Mouse (Mus musculus): Measurements from ENCODE around the gene Prkcb.
A peak's percentile ranks its signal among the peaks of the same experiment; 100 is the strongest.

The Prkcb gene

DNA sequence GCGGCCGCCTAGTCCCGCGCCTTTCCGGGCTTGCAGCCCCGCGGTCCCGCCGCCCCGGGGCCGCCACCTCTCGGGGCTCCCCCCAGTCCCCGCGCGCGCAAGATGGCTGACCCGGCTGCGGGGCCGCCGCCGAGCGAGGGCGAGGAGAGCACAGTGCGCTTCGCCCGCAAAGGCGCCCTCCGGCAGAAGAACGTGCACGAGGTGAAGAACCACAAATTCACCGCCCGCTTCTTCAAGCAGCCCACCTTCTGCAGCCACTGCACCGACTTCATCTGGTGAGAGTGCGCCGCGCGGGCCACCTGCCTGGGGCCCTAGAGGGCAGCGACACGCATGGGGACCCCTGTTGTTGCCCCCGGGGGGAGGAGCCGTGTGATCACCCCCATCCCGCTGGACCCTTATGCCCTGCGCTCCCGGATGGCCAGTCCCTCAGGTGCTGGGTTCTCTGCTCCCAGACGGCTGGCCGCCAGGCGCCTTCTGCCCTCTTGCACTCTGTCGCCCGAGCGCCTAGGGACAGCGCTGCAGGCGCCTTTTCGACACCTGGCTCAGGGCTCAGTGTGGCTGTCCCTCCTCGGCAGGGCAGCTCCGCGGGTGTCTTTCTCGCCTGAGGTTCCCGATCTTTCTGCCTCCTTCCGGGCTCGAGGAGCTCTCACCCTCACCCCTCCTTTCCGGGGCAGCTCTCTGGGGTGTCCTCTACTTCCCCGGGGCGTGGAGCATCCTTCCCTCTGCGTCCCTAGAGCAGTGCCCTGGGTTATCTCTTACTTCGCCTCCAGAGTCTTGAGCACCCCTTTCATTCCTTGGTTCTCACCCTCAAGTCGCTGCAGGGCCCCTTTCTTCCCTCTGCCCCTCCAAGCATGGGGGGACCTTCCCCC is 926 bp downstream of the Prkcb start:
- DNase-seq (ENCODE audit: low read depth, low spot score): peak; percentile 50

DNA sequence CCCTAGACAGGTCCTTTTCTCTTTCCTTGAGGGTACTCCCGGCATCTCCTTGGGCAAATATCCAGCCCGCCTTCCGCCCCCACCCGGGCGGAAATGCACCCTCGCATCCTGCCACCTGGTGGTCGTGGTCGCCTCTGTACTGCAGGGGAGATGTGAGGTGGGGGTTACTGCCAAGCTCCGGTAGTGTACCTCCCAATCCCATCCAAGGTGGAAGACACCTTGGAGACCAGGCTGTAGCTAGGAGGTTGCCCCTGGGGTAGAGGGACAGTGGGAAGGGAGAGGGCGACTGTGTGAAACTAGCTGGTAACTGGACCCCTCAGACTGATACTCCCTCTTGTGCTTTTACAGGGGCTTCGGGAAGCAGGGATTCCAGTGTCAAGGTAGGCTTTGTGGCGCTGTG is 1.6 kb downstream of the Prkcb start:
- peak; percentile 66 for DNase-seq (ENCODE audit: low read depth, low spot score)

DNA sequence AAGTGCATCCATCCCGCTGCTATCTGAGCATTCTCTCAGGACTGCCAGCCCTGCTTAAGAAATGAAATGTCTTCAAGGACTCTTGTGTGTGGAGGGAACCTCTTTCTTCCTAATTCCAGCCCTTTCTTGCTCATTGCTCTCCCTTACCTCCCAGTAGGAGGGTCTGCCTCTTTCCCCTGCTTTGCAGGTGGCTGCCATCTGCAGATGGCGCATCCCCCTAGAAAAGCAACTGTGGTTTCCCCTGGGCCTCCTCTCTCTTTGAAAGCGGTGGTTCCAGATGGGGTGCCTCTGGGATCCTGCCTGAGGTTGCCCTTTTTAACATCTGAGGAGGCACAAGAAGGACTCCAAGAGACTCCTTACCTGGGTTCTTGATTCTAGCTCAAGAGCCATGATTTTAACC is 2.2 kb downstream of the Prkcb start:
- DNase-seq (ENCODE audit: low read depth, low spot score): peak; percentile 37

DNA sequence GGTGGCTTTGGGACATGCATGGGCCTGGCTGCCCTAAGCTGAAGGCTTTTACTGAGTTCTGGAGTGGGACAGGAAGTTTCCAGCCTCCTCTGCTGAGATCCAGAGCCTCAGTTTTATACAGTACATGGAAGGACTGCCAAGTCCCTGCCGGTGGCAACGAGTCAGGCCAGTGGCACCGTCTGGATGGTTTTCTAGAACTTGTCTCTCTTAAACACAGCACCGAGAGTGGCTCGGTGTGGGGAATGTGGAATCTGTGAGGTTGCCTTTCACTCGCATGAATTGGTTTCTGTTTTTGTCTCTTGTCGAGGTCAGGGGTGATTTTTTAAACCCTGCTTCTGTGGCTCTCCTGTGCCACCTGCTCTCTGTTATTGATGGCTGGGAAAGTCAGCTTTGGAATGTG is 3.6 kb downstream of the Prkcb start:
- DNase-seq (ENCODE audit: low read depth, low spot score): peak; percentile 77

DNA sequence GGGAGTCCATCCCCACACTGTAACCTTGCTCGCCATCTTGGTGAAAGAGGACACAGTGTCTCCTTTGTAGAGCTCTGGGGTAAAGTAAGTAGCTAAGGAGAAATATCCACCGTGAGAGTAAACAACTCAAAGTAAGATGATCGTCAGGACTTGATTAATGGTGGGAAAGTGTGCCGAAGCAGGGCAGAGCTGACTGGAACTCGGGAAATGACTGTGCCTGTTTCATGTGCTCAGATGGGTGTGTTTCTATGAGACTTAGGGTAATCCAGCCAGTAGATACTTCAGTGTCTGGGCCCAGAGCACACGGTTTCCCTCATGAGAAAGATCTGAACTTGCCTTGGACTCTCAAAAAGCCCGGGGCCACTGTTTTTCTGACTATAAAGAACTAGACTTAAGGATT is 5.6 kb downstream of the Prkcb start:
- DNase-seq (ENCODE audit: low read depth, low spot score): no peak

DNA sequence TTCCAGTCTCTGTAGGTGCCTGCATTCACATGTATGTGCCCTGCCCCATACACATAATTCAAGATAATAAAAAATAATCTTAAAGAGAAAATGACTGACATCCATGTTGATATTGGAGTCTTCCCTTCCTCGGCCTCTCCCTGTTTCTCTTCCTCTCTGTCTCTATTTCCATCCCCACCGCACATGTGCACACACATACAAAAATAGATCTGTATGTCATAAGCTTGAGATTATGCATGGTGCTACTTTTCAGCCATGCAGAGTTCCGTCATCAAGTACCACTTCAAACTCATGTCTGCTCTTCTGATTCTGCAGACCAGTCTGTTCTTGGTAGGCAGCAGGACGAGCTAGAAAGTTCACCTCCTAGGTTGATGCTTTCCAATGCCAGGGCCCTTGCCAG is 6.8 kb downstream of the Prkcb start:
- DNase-seq (ENCODE audit: low read depth, low spot score): no peak

DNA sequence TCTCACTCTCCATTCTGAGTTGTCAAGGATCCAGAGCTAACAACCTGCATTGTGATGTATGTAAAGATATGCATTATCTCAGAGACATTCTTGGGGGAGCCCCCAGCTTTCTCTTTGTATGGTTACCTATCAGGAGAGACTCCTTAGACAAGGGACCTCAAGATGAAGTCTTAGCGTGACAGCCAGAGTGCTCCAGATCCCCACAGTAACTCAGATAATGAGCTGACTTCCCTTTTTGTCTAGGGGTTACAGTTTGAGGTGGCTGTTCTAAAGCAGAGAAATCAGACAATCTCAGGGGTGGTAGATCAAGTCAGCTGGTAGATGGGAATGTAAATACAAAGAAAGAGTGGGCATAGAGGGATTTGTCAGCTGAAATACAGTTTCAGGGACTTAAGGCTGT is 7.8 kb downstream of the Prkcb start:
- no peak for DNase-seq (ENCODE audit: low read depth, low spot score)

DNA sequence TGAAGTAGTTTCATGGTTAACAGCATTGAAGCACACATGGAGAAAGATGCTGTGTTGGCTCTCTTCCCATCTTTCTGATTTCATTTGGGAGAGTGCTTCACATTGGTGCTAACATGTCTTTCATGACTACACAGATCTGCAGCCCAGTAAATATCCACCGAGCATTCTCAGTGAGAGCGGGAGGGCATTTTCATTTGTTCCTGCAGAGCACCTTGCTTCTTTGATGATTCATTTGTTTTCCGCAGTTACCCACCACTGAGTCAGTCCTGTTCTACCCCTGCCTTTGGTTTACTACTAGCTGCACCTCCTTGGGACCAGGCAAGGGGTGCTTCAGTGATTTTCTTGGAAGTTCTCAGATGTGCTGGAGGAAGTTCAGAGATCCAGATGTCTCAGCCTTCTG is 8.3 kb downstream of the Prkcb start:
- DNase-seq (ENCODE audit: low read depth, low spot score): peak; percentile 54

DNA sequence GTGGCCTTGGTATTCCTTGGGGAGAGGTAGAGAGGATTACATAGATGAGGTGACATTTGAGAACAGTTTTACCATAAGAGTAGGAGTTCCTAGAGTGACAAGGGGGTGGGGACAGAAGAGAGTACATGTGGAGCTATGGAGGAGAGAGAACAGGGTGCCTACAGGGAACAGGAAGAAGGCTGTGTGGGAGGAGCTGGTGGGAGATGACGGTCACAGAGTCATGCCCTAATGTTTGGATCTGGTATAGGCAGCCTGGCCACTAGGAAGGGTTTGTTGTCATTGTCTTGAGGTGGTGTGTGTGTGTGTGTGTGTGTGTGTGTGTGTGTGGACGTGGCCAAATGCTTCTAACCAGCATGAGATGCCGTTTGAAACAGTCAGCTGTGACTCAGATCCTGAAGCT is 9.1 kb downstream of the Prkcb start:
- DNase-seq (ENCODE audit: low read depth, low spot score): peak; percentile 70

DNA sequence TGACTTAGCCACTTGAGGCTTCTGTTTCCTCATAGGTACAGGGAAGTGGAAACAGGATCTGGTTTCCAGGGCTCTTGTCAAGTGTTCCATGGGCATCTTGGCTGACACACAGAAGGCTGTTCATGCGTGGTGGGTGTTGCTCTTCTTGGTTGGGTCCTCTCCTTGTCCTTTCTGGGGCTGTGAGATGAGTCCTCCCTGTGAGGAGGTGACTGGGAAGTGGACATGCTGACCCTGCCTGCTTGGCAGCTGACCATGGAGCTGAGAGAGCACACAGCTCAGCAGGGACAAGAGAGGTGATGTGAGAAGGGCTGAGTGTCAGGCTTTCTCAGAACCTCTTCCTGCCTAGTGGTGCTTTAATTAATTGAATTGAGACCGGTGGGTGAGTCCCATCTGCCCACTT is 10.2 kb downstream of the Prkcb start:
- DNase-seq (ENCODE audit: low read depth, low spot score): peak; percentile 44

DNA sequence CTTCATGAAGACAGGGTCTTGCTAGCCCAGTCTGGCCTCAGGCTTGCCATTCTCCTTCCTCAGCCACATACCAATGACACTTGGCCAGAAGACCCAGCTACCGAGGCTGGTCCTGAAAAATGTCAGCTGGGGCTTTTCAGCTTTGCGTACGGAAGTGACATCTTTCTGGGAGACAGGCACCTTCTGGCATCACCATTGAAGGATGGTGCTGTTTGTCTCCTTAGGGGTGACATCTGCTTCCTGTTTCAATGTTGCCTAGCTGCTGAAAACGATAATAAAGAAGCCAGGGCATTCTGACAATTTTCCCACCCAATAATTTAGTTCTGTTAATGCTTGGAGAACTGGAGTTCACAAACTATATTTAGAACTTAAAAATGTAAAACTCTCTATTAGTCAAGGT is 12.0 kb downstream of the Prkcb start:
- DNase-seq (ENCODE audit: low read depth, low spot score): peak; percentile 32

DNA sequence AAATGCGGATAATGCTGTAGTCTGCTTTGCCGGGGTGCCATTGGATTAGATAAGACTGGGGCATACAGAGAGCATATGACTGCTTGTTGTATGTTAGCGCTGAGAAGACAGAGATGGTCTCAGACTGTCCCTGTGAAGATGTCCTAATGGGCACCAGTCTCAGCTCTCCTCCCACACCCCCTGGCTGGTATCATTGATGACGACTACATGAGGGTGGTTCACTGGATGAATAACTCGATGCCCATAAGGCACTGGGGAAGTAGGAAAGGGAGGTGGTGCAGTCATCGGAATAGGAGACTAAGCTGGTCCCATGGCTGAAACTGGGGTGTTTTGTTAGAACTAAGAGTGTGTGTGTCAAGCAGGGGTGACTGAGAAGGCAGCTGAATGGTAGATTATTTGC is 14.0 kb downstream of the Prkcb start:
- DNase-seq (ENCODE audit: low read depth, low spot score): peak; percentile 64

DNA sequence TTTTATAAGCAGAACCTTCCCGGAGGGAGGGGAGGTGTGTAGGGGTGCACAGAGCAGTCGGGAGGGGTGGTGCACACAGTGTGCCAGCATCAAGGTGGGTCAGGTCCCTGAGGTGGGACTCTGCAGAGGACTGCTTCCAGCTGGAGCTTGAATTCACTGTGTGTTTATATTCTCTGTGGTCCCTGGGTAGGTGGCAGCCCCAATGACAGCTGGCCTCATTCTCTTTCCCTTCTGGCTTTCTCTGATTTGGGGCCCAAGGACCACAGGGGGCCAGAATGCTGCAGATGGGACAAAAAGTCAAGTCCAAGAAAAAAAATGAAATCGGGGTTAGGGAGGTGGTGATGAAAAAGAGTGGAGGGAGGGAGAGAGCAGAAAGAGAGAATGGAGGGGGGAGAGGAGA is 15.4 kb downstream of the Prkcb start:
- DNase-seq (ENCODE audit: low read depth, low spot score): peak; percentile 95

DNA sequence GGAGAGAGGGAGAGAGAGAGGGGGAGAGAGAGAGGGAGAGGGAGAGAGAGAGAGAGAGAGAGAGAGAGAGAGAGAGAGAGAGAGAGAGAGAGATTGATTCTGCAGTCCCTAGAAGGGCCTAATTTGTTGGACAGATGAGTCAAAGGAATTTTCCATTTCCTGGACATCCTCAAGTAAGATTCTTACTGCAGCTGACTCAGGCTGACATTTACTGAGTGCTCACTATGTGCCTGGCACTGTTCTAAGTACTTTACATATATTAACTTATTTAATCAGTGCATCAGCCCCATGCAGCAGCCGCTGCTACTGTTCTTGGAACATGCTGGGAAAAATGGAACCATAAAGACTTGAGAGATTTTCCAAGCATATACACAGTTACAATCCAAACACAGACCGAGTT is 16.0 kb downstream of the Prkcb start:
- DNase-seq (ENCODE audit: low read depth, low spot score): peak; percentile 85

DNA sequence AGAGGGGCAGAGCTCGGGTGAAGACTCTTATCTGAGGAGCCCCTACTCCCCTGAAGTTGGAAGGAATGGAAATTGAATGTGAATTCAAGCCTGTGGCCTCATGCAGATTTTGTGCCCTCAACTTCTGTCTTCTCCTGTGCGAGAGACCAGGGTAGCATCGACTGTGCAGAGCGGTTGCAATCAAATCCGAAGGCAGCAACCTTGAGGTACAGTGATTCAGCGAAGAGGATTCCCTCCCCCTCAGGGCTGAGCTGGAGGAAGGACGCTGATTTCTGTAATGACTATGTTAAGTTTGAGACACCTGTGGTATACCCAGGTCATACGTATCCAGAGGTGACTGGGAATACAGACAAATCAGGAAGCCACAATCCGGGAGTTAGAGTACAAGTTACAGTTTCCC is 18.7 kb downstream of the Prkcb start:
- DNase-seq (ENCODE audit: low read depth, low spot score): no peak

DNA sequence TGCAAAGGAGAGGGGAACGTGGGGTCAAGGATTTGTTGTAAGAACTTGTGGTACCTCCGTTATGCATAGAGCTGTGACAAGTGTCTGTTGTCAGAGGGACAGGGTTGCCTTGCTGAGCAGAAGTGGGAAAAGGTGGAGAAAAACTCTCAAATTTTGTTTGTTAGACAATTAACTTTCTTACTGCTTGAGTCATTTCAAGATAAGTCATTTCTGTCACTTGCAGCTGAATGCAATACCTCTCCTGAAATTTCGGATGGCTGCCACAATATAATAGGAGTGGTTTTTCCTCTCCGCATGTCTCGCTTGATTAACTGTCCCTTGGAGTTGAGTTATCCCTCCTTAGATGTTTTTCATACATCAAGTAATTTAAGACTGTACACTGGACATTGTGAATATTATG is 20.1 kb downstream of the Prkcb start:
- no peak for DNase-seq (ENCODE audit: low read depth, low spot score)

DNA sequence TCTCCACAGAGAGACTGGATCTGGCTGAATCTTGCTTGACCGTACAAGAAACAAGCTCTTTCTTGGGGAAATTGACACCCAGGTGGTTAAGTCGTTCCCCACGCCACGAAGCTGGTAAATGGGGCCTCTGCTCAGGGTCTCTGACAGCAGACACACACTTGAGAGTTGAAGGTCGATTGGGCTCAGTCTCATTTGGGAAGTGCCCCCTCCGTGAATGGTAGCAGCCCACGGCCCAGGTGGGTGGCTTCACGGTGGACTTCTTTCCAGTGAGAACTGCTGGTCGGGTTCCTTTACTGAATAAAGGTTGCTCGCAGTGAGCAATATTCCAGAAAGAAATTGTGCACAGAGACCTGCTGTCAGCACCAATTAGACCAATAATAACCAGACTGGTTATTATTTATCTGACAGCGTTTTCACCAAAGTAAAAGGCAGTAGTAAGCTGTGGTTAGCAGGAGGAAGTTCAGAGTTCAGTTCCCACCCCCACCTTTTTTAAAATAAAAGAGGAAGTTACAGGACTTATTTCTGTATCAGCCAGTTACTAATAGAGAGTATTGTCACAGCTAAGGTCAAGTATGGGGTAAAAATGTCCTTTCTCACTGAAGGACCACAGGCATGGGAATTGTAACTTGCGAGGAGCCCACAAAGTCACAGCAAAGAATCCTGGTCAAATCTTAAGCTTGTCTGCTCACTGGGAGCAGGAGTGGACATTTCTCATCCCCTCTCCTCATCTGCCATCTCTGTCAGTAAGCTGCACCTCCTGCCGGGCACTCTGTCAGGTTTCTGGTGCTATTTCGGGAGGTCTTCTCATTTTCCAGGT is 21.6 kb downstream of the Prkcb start:
- no peak for DNase-seq (ENCODE audit: low read depth, low spot score)

DNA sequence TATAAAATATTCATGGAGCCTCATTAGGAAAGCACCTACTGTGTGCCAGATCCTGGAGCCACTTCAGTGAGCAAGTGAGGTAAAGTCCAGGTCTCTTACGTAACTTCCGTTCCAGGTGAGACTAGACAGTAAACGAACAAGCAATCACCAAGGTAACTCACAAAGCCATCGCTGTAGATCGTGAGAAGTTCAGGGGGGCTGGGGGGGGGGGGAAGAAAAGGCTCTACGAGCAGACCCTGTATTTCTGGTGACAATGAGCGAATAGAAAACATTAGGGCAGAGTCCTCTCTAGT is 22.1 kb downstream of the Prkcb start:
- no peak for DNase-seq (ENCODE audit: low read depth, low spot score)

DNA sequence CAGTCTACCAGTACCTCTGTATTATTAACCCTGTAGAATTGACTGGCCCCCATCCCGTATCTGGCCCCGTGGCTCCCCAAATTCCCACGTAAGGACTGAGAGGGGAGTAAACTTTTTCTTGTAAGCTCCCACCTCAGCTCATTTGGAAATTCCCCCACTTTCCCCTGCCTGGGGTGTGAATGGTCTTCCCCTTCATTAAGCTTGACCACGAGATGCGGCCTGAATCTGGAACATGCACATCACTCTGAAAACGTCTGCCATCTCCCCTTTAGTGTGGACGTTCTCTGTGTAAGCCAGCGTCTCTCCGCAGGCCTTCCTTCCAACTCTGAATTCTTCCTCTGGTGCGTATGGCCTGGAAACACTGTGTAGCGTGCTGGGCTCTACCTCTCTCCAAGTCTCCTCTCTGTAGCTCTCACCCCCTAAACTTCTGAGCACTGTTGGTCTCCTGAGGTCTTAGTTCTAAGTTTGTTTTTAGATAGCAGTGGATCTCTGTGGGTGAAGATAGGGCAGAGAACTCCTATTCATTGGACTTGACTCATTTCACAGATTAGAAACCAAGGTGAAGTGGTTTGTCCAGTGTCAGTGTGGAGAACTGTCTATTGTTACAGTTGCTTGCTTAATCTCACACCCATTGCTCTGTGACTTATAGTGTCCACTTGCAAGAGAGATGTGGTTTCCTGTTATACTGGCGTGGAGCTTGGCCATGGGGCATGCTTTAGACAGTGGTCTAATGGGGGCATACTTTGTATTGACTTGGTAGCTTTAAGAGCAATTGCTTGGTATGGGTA is 25.3 kb downstream of the Prkcb start:
- no peak for DNase-seq (ENCODE audit: low read depth, low spot score)

DNA sequence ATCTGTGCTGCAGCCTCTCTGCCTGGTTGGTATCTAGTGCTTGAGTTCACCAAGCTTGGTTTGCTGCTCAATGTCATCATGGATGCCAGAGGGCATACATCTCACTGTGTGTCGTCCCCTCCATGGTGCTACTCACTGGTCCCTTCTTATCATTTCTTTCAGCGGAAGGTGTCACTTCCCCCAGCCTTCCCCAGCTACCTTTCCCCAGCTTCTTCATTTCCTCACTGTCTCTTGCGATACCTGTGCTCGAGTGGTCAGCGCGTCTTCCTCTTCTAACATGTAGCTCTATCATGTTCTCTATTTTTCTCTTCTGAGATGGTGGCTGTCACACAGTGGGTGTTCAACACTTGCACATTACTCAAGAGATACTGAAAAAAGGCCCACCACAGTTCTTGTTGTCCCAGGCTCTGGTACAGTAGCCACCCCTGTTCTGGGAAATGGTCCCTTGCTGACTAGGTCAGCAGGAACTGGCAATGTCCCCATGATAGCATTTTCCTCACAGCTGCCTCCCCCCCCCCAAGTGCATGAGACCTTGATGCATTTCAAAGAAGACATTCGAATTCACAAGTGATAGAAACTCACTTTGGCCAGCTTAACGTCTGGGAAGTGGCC is 27.3 kb downstream of the Prkcb start:
- DNase-seq (ENCODE audit: low read depth, low spot score): no peak

DNA sequence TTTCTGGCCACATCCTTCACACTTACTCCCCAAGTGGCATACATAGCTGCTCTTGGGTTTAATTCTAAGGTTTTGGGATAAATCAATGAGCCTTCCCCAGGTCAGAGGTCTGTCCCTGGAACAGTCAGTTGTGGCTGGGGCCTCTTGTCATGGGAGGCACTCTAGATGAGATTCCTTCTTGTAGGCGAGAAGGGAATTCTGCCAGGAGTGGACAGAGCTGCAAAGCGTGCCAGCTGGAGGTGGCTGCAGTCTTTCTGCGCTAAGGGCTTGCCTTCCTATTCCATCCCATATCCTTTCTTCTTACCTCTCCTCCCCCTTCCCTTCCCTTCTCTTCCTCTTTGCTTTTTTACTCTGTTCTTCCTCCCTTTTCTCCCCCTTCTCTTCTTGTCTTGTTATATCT is 28.1 kb downstream of the Prkcb start:
- DNase-seq (ENCODE audit: low read depth, low spot score): peak; percentile 95

DNA sequence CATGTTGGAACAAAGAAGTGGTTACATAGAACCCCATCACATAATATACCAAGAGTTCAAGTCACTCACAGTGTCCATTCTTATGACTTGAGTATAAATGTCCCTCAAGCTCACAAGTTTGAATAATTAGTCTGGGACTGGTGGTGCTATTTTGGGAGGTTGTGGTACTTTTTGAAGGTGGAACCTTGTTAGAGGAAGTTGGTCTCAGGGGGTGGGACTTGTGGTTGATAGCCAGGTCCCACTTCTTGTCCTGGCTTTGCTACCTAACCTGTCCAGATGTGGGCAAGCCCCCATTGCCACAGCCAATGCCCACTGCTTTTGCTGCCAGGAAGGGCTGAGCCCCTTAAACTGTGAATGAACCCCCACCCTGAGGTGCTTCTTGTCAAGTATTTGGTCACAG is 28.9 kb downstream of the Prkcb start:
- no peak for DNase-seq (ENCODE audit: low read depth, low spot score)

Data from brain, adult 2 months (tissue).